8 mouse cellular contexts compared by ENCODE assay signal in the genomic region with DNA sequence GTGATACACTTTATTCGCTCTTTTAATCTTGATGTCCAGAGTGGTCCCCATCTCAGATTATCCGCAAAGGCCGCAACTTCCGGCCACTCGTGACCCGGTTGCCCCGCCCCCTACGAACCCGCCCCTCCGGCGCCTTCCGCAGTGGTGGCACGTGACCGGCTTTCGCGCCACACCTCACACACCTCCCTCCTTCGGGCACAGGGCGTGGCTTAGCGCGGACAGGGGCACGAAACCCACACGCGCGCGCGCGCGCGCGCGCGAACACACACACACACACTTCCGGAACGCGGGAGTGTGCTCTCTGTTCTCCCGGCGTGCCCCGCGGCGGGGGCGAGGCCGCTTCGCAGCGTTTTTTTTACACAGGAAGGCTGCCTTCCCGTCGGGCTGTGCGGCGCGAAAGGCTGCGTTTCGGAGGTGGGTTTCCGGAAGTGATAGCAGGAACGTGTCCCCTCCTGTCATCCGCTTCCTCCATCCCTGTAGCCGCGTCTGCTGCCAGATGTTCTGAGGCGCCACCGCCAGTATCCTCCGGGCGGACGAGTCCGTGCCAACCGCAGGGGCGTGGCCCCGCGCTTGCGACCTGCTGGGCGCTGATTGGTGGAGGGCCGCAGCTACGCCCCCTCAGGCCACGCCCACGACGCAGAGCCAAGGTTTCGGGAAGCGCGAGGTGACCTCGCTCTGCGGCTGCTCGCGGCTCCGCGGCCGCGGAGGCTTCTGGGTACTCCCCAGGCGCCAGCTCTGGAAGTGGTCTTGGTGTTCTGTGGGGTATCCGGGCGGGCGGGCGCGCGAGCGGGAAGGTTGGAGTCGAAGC. TPM values are rescaled to one million over a fixed set of nuclear protein-coding genes. Genes with fewer than 3 reads are reported as not detected.
DNase-seq lines count a peak whose midpoint lies in the region; ATAC-seq and TF ChIP-seq lines count a peak whose summit lies in the region.

A gene (minus strand): TSS at position 487 of the 808 bp plus-strand sequence.

- peak; percentile 99 for DNase-seq in heart, postnatal 10 days
- peak; percentile 93 for DNase-seq in large intestine, adult 2 months (ENCODE audit: low read depth, low spot score)
- DNase-seq in liver, postnatal 0 days, result peak; percentile 98
- peak; percentile 99 for DNase-seq in testis, postnatal 10 days (ENCODE audit: low spot score)

- H3K36me3 ChIP-seq in E14TG2a.4 (ENCODE audit: insufficient read depth, low read length), result peaks cover 13% of the 10 kb centered on the region; the same call in 1 of the 2 replicates
- no peaks in the 10 kb centered on the region for H3K36me3 ChIP-seq in forebrain, embryonic 13.5 days (ENCODE audit: poor library complexity, severe bottlenecking)
- H3K36me3 ChIP-seq in liver, postnatal 0 days (replicated peaks; ENCODE audit: insufficient read depth, low read length), result no peaks in the 10 kb centered on the region
- H3K36me3 ChIP-seq in neural tube, embryonic 14.5 days (ENCODE audit: control insufficient read depth, insufficient read depth, low read length), result no peaks in the 10 kb centered on the region

- H3K4me1 ChIP-seq in E14TG2a.4 (replicated peaks; ENCODE audit: low read depth, low read length), result peaks cover 35% of the 10 kb centered on the region
- peaks cover 25% of the 10 kb centered on the region for H3K4me1 ChIP-seq in forebrain, embryonic 13.5 days
- peaks cover 41% of the 10 kb centered on the region for H3K4me1 ChIP-seq in liver, postnatal 0 days (ENCODE audit: insufficient read depth)
- peaks cover 21% of the 10 kb centered on the region for H3K4me1 ChIP-seq in neural tube, embryonic 14.5 days (ENCODE audit: control insufficient read depth, insufficient read depth, low read length)

- no peaks in the 10 kb centered on the region for H3K27me3 ChIP-seq in E14TG2a.4 (ENCODE audit: insufficient read depth, low read length)
- no peaks in the 10 kb centered on the region for H3K27me3 ChIP-seq in forebrain, embryonic 13.5 days
- H3K27me3 ChIP-seq in liver, postnatal 0 days (ENCODE audit: insufficient read depth, low read length), result no peaks in the 10 kb centered on the region
- H3K27me3 ChIP-seq in neural tube, embryonic 14.5 days (ENCODE audit: control insufficient read depth, insufficient read depth, low read length), result no peaks in the 10 kb centered on the region

- intact Hi-C loops in heart, postnatal 10 days (cut with DNase I), result loop anchor here (1.0 to 2.0 kb wide), 3 partner anchors 34 to 92 kb away; no protein-coding TSS in a partner anchor

- H3K4me3 ChIP-seq in E14TG2a.4 (replicated peaks; ENCODE audit: low read length), result peak within 1 kb of the TSS; percentile 94
- H3K4me3 ChIP-seq in forebrain, embryonic 13.5 days, result peak within 1 kb of the TSS; percentile 87
- peak within 1 kb of the TSS; percentile 93 for H3K4me3 ChIP-seq in liver, postnatal 0 days (ENCODE audit: low read depth, low read length)
- peak within 1 kb of the TSS; percentile 84 for H3K4me3 ChIP-seq in neural tube, embryonic 14.5 days (ENCODE audit: low read depth, low read length)

- peak within 1 kb of the TSS; percentile 88 for H3K9ac ChIP-seq in forebrain, embryonic 13.5 days
- peak within 1 kb of the TSS; percentile 90 for H3K9ac ChIP-seq in liver, postnatal 0 days (replicated peaks)
- H3K9ac ChIP-seq in neural tube, embryonic 14.5 days (replicated peaks; ENCODE audit: low read depth, low read length), result peak within 1 kb of the TSS; percentile 79

- peak within 1 kb of the TSS; percentile 77 for H3K4me2 ChIP-seq in forebrain, embryonic 13.5 days
- H3K4me2 ChIP-seq in liver, postnatal 0 days (ENCODE audit: low read depth, low read length), result peak within 1 kb of the TSS; percentile 87
- H3K4me2 ChIP-seq in neural tube, embryonic 14.5 days (ENCODE audit: low read depth, low read length), result peak within 1 kb of the TSS; percentile 76

- peak within 1 kb of the TSS; percentile 95 for H3K27ac ChIP-seq in forebrain, embryonic 13.5 days
- H3K27ac ChIP-seq in liver, postnatal 0 days (ENCODE audit: low read depth), result peak within 1 kb of the TSS; percentile 98
- peak within 1 kb of the TSS; percentile 94 for H3K27ac ChIP-seq in neural tube, embryonic 14.5 days (ENCODE audit: low read depth, low read length)

- WGBS in forebrain, embryonic 13.5 days, result under 1% methylated on average over 92 of the region's 93 CpGs
- under 1% methylated on average over 93 of the region's 93 CpGs for WGBS in large intestine, adult 2 months
- 2% methylated on average over 89 of the region's 93 CpGs for WGBS in liver, postnatal 0 days (ENCODE audit: insufficient replicate concordance)
- WGBS in neural tube, embryonic 14.5 days, result under 1% methylated on average over 91 of the region's 93 CpGs

- H3K9me3 ChIP-seq in E14TG2a.4 (ENCODE audit: low read length), result no peaks in the 10 kb centered on the region
- no peaks in the 10 kb centered on the region for H3K9me3 ChIP-seq in forebrain, embryonic 13.5 days (replicated peaks)
- no peaks in the 10 kb centered on the region for H3K9me3 ChIP-seq in liver, postnatal 0 days (ENCODE audit: low read length)
- H3K9me3 ChIP-seq in neural tube, embryonic 14.5 days (ENCODE audit: control insufficient read depth, low read length), result no peaks in the 10 kb centered on the region

- TF ChIP-seq CTCF in E14TG2a.4 (conservative IDR thresholded peaks at IDR 0.05; ENCODE audit: low read length), result no peak
- TF ChIP-seq CTCF in liver, postnatal 0 days (IDR thresholded peaks at IDR 0.05; ENCODE audit: low read depth), result 0 out of 2 replicates have a peak, but pooled peaks have one; percentile 3

- TF ChIP-seq EP300 in liver, postnatal 0 days (IDR thresholded peaks at IDR 0.05; ENCODE audit: low read depth), result peak; percentile 69; the same call in 1 of the 2 replicates

- peak; percentile 83 for ATAC-seq in cerebellum, adult (ENCODE audit: insufficient number of reproducible peaks, low FRiP score, low TSS enrichment)
- peak; percentile 95 for ATAC-seq in forebrain, embryonic 13.5 days
- peak; percentile 91 for ATAC-seq in liver, postnatal 0 days
- peak; percentile 92 for ATAC-seq in neural tube, embryonic 14.5 days (ENCODE audit: low read depth)

RNA-seq across cellular contexts. Expression of the gene that starts here (rescaled TPM):
- 65.2 and 66.0 TPM in 2 replicates for polyA plus RNA-seq in forebrain, embryonic 13.5 days (2015; fragmentation: Nextera tagmentation; extraction: Ambion mirVana)
- 10 to 100 TPM; 28.2 to 30.9 TPM for total RNA-seq in heart, postnatal 10 days (2021)
- polyA plus RNA-seq in large intestine, adult 2 months (2012; rRNA removed), result 33.0 and 37.0 TPM in 2 replicates
- polyA plus RNA-seq in liver, postnatal 0 days (2015; fragmentation: Nextera tagmentation; extraction: Ambion mirVana), result 16.0 and 16.4 TPM in 2 replicates
- polyA plus RNA-seq in neural tube, embryonic 14.5 days (2014; fragmentation: Nextera tagmentation; extraction: Ambion mirVana), result 95.4 and 101 TPM in 2 replicates

Comparison
In these comparisons a context has a peak if more than half of its experiments do, and no peak if none do; other contexts are left out.
1. Peak in every context shown above with its lines: DNase-seq, ATAC-seq, H3K4me3 ChIP-seq and H3K27ac ChIP-seq.